Mouse (Mus musculus): ENCODE measurements around the gene Acoxl.

Gene Acoxl

DNA sequence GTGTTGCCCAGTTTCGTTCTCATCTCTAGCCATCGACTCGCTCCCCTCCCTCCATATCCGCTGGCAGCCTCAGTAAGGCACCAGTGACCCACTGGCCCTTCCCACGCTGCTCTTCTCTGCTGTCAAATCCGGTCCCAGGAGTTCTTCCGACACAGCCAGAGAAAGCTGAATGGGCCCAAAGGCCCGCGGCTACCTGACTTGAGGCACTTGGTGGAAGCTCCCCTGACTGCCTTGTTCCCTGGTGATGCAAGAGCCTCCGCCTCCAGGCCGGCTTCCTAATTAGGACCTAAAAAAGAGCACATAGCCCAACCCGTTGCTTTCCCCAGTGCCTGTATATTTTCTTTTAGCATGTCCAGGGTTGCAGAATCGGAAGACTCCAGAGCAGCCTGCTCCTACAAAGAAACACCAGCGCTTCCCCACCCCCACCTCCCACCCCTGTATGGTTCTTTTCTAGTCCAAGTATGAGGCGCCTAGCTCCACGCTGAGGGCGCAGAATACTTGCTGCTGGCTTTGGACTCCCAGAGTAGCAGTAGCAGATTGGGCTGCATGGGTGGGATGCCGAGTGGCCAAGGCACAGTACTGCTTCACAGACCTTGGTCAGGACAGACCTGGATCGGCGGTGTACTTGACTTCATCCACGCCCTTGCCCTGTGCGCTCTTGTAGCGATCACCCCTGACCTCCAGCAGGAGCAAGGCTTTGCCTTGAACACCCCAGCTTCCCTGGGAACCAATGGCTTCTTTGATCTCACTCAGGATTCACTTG lies 285.4 kb downstream of the Acoxl start:
- DNase-seq, result no peak

DNA sequence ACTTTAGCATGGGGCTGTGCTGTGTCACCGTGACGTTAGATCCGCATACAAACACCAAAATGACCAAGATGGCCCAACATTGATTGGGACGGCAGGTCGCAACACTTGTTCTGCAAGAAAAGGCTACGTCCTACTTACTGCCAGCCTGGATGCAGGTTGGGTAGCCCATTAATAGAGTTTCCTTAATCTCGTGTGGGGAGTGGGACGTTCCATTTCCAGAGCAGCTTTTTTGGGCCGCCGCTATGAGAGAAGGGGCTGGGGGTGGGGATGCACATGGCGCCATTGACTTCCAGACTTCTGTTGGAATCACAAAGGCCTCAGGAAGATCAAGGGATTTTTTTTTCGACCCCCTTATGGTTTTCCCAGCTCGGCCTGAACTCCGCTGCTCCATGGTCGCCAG lies 286.0 kb downstream of the Acoxl start:
- no peak for DNase-seq

DNA sequence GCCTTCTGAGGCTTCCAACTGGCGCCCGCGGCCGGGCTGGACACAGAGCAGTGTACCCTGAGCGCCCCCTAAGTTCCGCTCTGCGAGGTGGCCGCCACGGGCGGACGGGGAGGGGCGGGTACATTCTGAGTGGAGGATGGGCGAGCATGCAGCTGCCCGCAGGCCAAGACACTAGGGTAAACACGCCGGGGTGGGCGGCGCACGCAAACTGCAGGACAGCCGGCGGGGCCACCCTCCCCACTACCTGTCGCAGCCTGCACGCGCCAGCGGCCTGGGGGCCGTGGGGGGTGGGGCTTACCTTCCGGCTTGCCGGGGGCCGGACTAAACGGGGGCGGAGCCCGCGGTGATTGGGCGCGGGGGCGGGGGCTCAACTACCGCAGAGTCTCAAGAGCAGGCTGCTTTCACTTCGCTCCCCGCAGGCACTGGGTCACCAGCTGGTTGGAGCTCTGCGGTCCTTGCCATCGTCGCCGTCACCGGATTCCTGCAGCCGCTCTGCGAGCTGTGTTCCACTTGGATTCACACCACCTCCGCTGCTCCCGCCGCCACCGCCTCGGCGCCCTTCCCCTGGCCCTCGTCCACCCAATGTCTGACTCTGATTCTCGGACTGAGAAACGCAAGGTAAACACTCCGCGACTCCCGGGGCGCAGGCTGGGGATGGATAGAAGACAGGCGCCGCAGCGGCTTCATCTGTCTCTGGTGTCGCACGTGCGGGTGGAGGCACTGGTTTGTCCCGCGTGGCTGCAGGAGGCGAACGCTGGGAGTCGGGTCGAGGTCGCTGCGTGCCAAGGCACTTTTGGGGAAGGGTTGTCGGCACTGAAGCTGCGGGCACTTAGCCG lies 287.2 kb downstream of the Acoxl start, which contains the start of gene Bcl2l11:
Gene Bcl2l11, plus strand, starts transcription at position 404 of the 836 bp plus-strand sequence.
- peak; percentile 86 for DNase-seq

DNA sequence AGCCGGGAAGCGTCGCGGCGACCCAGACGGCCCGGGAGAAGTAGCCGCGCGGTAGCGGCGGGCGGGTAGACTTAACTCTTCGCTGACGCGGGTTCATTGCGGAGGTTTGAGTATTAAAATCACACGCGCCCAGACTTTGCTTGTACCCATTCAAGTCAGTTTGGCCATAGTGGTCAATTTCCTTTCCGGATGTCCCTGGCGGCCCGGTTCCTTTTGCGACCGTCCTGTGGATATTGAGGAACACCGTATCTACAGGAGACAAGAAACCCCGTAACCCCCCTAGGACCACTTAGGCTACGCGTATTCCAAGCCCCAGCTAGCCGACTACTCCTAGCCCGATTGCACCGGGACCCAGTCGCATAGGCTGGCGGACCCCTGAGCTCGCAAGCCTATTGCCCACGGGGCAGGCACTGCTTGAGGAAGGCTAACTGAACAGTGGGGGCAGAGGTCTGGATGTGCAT lies 287.9 kb downstream of the Acoxl start:
- DNase-seq, result no peak

DNA sequence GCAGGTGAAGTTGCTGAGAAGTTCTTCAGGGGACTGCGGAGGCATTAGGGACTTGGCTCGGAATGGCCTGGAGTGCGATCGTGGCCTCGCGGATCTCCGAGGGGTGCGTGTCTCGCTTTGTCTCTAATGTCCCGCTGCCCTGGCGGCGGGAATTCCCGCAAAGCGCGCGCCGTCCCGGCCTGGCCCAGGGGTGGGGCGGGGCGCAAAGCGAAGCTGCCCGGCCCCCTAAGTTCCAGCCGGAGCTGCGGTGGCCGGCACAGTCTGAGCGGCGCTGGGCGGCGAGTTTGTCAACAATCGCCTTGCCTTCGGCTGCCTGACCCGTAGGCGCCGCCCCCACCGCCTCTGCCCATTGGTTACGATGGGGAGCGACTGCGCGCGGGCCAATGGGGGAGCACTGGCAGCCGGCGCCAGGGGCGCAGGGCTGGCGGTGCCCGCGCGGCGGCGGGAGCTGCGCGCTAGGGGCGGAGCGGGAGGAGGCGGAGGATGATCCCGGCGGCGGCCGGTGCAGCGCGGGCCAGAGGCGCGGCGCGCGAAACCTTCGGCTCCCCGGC lies 288.5 kb downstream of the Acoxl start:
- DNase-seq, result peak; percentile 86

DNA sequence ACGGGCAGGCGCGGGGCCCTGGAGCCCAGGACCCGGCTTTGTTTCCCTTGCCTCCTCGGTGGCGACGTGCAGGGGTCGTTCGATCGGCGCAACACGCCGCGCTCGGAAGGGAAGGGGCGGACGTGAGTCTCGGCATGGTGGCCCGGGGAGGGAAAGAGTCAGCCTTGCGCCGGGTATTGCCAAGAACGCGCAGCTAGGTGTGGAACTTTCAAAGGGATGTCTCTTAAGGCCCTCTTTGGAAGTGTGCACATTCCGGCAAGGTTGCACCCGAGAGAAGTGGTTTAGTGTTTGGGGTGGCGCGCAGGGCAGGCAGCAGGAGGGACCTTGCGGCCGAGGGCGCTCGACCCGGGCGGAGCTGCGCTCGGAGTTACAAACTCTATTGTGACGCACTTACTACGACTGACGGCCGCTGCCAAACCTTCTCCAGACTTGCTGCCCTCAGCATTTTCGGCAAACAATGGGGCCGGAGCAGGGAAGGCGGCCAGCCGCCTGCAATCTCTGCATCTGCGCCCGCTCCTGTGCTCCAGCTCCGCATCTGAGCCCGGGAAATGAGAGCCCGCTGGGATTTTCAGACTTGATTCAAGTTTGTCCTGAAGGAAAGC lies 289.1 kb downstream of the Acoxl start:
- DNase-seq, result peak; percentile 52

DNA sequence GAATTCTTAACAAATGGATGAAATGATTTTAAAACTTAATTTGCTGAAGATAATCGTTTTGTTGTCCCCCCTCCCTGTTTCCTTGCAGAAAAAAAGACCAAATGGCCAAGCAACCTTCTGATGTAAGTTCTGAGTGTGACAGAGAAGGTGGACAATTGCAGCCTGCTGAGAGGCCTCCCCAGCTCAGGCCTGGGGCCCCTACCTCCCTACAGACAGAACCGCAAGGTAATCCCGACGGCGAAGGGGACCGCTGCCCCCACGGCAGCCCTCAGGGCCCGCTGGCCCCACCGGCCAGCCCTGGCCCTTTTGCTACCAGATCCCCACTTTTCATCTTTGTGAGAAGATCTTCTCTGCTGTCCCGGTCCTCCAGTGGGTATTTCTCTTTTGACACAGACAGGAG lies 289.9 kb downstream of the Acoxl start:
- no peak for DNase-seq

DNA sequence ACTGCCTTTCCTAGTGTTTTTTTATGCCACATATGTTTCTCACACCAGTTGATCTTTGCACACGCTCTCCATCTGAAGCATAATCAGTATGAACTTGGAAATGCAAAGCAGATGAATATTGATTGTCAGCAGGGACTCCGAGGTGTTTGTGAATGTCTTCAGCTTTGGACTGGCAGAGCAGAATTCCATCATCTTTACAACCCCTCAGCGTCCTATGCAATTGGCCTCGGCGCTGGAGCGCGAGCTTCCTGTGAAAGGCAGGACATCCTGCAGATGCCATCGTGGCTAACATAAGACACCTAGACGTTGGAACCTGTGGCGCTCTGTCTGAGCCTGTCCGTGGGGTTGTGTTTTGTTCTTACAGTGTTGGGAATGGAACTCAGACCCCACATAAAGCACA lies 292.8 kb downstream of the Acoxl start:
- DNase-seq, result no peak

DNA sequence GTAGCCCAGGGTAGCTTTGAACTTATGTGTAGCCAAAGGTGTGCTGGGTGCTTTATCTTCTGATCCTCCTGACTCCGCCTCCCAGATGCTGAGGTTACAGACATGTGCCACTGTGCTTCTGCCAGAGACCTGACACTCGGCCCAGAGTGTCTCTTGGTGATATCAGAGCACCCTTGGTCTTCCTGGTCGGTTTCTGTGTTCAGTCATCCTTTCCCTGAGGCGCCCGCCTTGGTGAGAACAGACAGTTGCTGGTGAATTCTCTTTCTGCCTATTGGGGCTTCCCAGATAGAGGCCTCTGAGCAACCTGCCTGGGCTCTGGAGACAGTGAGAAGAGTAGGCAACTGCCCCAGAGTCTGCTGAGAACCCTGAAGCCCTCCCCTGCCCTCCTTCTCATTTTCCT lies 294.0 kb downstream of the Acoxl start:
- DNase-seq, result no peak

DNA sequence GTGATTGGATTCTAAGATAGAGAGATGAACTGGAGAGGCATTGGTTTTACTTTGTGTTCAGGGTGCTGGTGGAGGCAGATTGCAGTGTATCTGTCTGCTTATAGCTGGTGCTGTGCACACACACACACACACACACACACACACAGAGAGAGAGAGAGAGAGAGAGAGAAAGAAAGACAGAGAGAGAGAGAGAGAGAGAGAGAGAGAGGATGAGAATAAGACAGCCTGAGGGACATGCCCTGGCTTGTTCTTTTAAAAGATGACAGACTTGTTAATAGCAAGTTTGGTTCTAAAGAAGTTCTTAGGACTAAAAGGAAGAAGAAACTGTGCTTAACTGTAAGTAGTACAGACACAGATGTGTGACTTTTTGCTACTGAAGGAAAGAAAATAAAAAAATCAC lies 295.2 kb downstream of the Acoxl start:
- no peak for DNase-seq

DNA sequence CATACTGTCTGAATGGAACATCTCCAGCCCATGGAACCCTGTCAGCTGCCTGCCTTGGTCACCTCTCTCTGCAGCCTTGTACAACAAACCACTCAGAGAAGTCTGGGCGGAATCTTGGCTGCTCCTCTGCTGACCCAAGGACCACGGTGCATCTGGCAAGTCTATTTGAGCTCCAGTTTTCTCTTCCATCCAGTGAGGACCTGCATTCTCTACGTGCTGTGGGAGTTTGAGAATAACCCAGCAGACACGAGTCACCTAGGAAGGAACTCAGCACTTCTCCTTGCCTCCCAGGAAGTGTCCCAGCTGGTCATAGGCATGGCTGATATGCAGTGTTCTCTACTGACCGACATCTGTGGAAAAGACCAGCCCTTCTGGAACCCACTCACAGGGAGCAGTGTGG lies 295.8 kb downstream of the Acoxl start:
- no peak for DNase-seq

DNA sequence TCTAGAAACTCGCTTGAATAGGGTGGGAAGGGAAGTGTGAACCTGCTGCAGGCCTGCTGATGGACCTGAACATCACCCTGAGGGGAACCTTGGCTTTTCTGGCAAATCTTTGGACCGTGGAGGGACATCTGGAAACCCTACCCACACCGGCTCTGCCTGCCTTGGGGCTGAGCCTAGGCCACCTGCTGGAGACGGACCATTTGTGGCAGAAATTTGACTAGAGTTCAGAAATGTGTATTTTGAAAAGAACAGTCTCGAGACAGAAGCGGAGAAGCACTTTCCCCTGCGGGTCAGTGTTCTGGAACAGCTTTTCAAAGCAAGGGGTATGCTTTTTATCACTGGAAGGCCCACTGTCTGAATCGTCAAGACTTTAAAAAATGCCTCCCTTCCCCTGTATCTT lies 296.3 kb downstream of the Acoxl start:
- no peak for DNase-seq

DNA sequence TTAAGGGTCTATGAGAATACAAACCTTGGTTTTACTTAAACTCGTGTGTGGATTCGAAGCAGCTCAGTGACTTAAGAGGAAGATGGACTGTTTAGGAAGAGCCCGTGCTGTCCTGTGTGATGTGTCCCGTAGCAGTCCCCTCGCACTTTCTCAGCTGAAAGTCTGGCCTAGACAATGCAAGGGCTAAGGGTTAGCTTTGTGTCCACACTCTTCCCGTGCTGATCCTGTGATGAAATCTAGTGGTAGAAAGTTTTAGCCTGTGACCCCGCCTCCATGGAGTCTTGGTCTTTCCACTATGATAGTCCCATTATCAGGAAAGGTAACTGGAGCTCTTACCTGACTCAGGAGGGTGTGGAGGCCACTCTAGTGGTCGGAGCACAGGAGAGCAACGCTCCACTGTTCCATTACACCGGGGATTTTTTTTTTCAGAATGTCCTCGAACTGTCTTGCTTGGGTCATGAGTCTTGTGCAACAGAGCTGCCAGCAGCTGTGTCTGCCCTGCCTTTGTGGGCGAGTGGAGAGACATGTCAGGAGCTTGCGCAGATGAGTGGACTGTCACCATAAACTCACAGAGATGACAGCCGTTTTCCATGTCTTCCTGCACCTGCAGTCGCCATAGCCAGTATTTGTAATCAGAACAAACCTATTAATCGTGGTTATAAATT lies 298.2 kb downstream of the Acoxl start:
- DNase-seq, result no peak

DNA sequence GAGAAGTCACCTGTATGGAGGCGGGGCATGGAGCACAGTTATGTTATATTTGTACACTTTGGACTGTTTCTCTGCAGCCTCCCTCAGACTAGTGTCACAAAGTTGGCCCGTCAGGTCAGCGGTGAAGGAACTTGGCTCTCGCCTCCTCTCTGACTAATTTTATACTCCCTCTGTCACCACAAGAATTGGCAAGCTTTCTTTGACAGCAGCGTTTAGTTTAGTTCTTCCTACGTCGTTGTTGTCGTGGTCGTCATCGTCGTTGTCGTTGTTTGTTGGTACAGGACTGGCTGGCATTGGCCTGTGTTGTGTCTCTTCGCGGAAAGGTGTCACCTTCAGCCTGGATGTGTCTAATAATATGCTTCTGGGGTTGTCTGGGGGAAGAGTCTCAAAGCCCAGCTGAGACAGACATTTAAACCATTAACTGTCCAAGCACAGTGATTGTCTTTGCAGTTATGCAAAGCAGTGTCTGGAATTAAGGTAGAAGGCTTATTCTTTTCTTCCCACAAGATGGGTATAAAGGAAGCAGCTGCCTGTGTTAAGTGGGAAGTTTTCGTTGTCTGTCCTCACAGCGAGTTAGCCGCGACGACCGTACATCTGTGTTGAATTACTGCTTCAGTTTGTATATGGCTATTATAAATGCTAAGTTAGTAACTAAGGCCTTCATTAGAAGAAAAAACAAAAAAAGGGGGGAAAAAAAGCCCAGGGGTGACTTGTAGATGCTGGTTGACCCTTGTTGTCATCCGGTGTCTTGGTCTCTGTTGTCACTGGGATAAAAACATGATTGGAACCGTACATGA lies 299.0 kb downstream of the Acoxl start:
- no peak for DNase-seq

DNA sequence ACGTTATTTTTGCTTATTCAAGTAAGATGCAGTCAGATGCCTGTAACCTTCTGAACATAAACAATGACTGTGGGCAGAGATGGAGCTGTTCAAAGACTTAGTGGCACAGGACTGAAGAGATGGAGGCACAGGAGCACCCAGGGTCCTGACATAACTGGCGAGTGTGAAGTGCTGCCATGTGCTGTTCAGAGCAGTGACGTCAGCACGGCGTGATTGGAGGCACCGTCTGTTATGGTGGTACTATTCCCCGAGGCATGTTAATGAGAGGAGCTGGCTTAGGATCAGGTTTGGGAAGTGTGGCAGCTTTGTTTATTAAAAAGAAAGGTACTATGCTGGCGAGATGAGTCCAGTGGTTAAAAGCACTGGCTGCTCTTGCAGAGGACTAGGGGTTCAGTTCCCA lies 300.2 kb downstream of the Acoxl start:
- no peak for DNase-seq

DNA sequence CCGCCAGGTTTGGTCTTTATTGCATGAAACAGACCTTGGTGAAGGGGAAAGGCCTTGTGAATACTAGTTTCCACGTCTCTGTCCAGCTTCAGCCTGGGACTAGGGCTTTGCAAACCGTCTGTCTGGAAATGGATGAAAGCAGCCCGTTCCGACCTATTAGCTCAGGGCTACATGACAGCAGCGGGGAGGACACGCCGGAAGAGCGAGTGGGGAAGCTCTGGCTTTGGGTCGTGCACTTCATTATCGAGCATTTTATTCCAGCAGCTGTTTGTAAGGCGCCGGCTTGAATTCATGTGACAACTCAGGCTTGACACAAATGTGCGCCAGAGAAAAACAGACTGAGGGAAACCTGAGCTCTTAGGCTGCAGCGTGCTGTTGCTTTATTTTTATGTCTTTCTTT lies 301.1 kb downstream of the Acoxl start:
- DNase-seq, result no peak

DNA sequence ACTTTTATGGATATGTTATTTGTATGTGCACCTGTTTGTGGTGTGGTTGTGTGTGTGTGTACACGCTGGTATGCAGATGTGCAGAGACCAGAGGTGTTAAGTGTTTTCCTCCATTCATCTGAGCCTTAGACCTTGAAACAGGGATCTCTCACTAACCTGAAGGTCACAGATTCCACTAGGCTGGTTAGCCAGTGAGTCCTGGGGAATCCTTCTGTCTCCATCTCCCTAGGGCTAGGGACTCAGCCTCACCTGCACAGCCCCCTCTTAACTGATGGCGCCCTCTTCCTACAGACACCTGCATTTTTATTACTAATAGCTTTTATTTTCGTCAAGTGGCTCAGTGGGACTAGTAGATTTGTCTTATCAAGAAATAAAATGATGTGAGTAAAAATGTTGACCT lies 301.5 kb downstream of the Acoxl start:
- DNase-seq, result no peak

DNA sequence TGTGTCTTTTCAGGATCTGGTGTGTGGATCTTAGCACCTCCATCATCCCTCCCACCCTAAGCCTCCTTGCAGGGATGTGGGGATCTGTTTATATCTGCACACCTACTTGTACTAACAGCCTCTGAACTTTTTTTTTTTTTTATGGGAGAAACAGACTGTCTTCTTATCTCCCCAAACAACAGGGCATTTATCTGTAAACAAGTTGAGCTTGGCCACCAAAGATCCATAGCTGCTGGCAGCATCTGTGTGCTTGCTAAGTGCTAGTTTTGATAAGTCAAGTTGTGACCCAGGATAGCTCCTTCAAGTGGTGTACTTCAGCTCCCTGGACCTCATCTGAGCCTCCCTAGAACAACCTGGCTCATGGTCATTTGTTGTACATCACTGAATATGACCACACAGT lies 305.3 kb downstream of the Acoxl start:
- DNase-seq, result no peak

DNA sequence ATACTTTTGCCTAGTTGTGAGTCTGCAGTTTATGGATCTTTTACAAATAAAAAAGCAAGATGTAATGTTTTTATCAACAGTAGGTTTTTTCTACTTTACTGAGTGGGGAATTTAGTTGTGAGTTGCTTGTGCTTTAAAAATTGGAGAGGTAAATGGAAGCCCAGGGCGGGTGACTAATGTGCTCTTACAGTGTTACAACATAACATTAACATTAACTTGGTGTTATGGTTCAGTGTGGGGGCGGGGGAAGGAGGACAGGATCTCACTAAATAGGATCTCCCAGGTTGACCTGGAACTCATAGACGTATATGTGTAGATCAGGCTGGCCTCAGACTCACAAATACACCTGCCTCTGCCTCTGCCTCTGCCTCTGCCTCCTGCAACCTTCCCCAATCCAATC lies 306.8 kb downstream of the Acoxl start:
- no peak for DNase-seq

DNA sequence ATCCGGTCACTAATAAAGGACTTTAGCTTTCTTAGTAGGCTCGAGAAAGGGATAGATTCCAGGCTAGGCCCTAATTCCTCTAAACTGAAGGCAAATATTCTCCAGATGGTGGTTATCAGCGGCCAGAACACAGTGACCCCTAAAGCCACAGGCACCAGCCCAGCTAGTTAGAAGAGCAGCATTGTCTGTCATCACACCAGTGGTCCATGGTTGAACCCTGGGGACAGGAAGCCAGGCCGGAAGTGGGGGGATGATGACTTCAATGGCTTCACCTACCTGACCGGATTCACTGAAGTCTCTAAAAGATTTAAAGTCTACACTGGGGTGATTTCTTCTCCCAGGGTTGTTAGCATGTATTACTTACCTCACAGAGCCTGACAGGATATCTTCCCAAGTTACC lies 310.9 kb downstream of the Acoxl start:
- no peak for DNase-seq

DNA sequence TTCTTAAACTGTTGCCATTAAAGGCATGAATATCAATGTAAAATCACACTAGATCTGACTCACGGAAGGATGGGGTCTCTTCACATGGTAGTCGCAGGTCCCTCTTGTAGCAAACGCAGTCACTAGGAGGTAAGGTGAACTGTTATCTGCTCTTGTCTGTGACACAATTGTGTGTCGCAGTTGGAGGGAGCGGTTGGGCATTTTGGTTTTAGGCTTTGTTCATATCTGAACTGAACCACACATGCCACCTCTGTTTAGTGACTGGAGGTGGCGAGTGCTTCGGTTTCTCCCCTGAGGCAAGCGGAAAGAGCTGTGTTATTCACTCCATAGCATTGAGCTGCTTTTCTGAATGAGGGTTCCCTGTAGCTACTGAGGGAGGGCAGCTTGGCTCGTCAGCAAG lies 313.5 kb downstream of the Acoxl start:
- DNase-seq, result no peak
